Mouse (Mus musculus) brain, embryonic 14.5 days (tissue): ENCODE data around the gene Zfp821.

Experiments used
- CTCF ChIP-seq: fragments of 200-500 bp; IDR thresholded peaks from 2 replicates; pipeline ENCODE4 v1.5.1; 2012; ENCODE audit warnings: inconsistent platforms, mild to moderate bottlenecking, moderate library complexity, borderline replicate concordance; ENCODE audit not compliant: insufficient read depth, insufficient read length; ENCODE audit errors: extremely low read depth
- POLR2A ChIP-seq: fragments of 200-500 bp; IDR thresholded peaks from 2 replicates; pipeline ENCODE4 v1.6.1; 2012; ENCODE audit warnings: mild to moderate bottlenecking, inconsistent platforms, borderline replicate concordance; ENCODE audit not compliant: poor library complexity, insufficient read depth, insufficient read length, severe bottlenecking; ENCODE audit errors: extremely low read depth

GRCm38 (mm10) chr8:109725106-109725505 lies 19.8 kb downstream of the Zfp821 start:
- TF ChIP-seq POLR2A (no peak), CTCF (no peak)
